Mouse (Mus musculus): ENCODE results near the gene Atn1.

DNA sequence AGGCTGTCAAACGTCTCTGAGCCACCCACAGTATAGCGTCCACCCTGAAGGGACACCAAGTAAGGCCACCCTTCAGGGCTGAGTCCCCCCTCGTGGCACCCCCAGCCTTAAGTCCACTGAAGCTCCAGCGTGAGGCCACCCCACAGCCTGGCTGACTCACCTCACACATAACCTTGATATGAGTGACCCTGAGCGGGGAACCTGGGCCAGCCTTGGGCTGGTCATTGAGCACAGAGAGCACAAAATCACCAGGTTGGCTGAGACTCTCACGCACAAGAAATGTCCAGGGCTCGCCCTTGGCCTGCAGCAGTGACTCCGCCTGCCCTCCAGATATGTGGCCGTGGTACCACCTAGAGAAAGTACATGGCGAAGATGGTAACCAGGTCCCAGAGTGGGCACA, 27.7 kb downstream of the Atn1 start:
- no peak for TF ChIP-seq EP300 (IDR thresholded peaks at IDR 0.05)
- TF ChIP-seq CTCF (IDR thresholded peaks at IDR 0.05) = no peak
